Mouse (Mus musculus) heart, adult 11 months (tissue): ENCODE data around the gene Mylk3.

Experiments
- DNase-seq: peaks from one replicate; pipeline ENCODE4 v3.0.0; 2022

The Mylk3 gene

GRCm38 (mm10) chr8:85380824-85381209, 5.3 kb downstream of the Mylk3 start:
- DNase-seq, result peak; percentile 99

GRCm38 (mm10) chr8:85380123-85380823, 5.9 kb downstream of the Mylk3 start:
- peak; percentile 92 for DNase-seq

- DNase-seq, result peak; percentile 95
Observed at GRCm38 (mm10) chr8:85379142-85379781, 6.9 kb downstream of the Mylk3 start.

- peak; percentile 55 for DNase-seq
Observed at GRCm38 (mm10) chr8:85376516-85376915, 9.6 kb downstream of the Mylk3 start.

- peak; percentile 77 for DNase-seq
Observed at GRCm38 (mm10) chr8:85374286-85374685, 11.9 kb downstream of the Mylk3 start.

- DNase-seq, result peak; percentile 27
Observed at GRCm38 (mm10) chr8:85373435-85374039, 12.6 kb downstream of the Mylk3 start.

GRCm38 (mm10) chr8:85372465-85372839, 13.7 kb downstream of the Mylk3 start:
- no peak for DNase-seq

- peak; percentile 43 for DNase-seq
Observed at GRCm38 (mm10) chr8:85371736-85372464, 14.2 kb downstream of the Mylk3 start.

- peak; percentile 98 for DNase-seq
Observed at GRCm38 (mm10) chr8:85365176-85365575, 21.0 kb downstream of the Mylk3 start.

GRCm38 (mm10) chr8:85364628-85365027, 21.5 kb downstream of the Mylk3 start:
- peak; percentile 90 for DNase-seq

- DNase-seq, result peak; percentile 46
Observed at GRCm38 (mm10) chr8:85363406-85363805, 22.7 kb downstream of the Mylk3 start.

- peak; percentile 91 for DNase-seq
Observed at GRCm38 (mm10) chr8:85362211-85362610, 23.9 kb downstream of the Mylk3 start.

- DNase-seq, result peak; percentile 81
Observed at GRCm38 (mm10) chr8:85353287-85353686, 32.9 kb downstream of the Mylk3 start.

- DNase-seq, result peak; percentile 58
Observed at GRCm38 (mm10) chr8:85339871-85340573, 46.1 kb downstream of the Mylk3 start.

GRCm38 (mm10) chr8:85337681-85338080, 48.5 kb downstream of the Mylk3 start:
- DNase-seq, result peak; percentile 80

GRCm38 (mm10) chr8:85336211-85336933, 49.8 kb downstream of the Mylk3 start:
- DNase-seq, result peak; percentile 73

GRCm38 (mm10) chr8:85335105-85335504, 51.0 kb downstream of the Mylk3 start:
- no peak for DNase-seq

GRCm38 (mm10) chr8:85329506-85329905, 56.6 kb downstream of the Mylk3 start:
- peak; percentile 95 for DNase-seq

- peak; percentile 68 for DNase-seq
Observed at GRCm38 (mm10) chr8:85327036-85327435, 59.1 kb downstream of the Mylk3 start.

- no peak for DNase-seq
Observed at GRCm38 (mm10) chr8:85323084-85323483, 63.1 kb downstream of the Mylk3 start.

- no peak for DNase-seq
Observed at GRCm38 (mm10) chr8:85321981-85322380, 64.2 kb downstream of the Mylk3 start.

- DNase-seq, result no peak
Observed at GRCm38 (mm10) chr8:85318534-85318933, 67.6 kb downstream of the Mylk3 start.
